Mouse (Mus musculus) intestine, postnatal 0 days (tissue): ENCODE measurements around the gene Zfp524. TPM values are rescaled to one million over a fixed set of nuclear protein-coding genes. Genes with fewer than 3 reads are reported as not detected.
"Not testable (repeated sequence)": the region's sequence is repeated elsewhere in the genome, so short reads cannot be mapped to it uniquely, and the experiment has no call there.

Experiments
- ATAC-seq: fragments of 200-750 bp; cut with Nextera tagmentation; 2 replicates; pipeline ENCODE4 v1.8.0; 2017; ENCODE audit warnings: mild to moderate bottlenecking, moderate TSS enrichment, moderate library complexity
- H3K27ac ChIP-seq: fragments of 300-500 bp; sonication (generic); 2 replicates; pipeline ENCODE4 v1.5.1; 2014; ENCODE audit warnings: mild to moderate bottlenecking, low read depth, low read length, moderate library complexity
- H3K27me3 ChIP-seq: fragments of 300-500 bp; sonication (generic); replicated peaks from 2 replicates; pipeline ENCODE4 v1.6.1; 2014; ENCODE audit warnings: low read length, mixed read lengths; ENCODE audit not compliant: control insufficient read depth, insufficient read depth
- H3K36me3 ChIP-seq: fragments of 300-500 bp; sonication (generic); 2 replicates; pipeline ENCODE4 v1.6.1; 2014; ENCODE audit warnings: mild to moderate bottlenecking, moderate library complexity; ENCODE audit not compliant: control insufficient read depth, insufficient read depth
- H3K4me1 ChIP-seq: fragments of 300-500 bp; sonication (generic); replicated peaks from 2 replicates; pipeline ENCODE4 v1.6.1; 2014; ENCODE audit warnings: antibody characterized with exemption, low read length, mixed read lengths; ENCODE audit not compliant: control insufficient read depth, insufficient read depth
- H3K4me2 ChIP-seq: fragments of 300-500 bp; sonication (generic); replicated peaks from 2 replicates; pipeline ENCODE4 v1.6.1; 2014; ENCODE audit warnings: low read depth, mild to moderate bottlenecking, moderate library complexity
- H3K4me3 ChIP-seq: fragments of 300-500 bp; sonication (generic); 2 replicates; pipeline ENCODE4 v1.5.1; 2014; ENCODE audit warnings: low read depth, low read length
- H3K9ac ChIP-seq: fragments of 300-500 bp; sonication (generic); 2 replicates; pipeline ENCODE4 v1.6.1; 2014; ENCODE audit warnings: mild to moderate bottlenecking, low read depth, low read length
- H3K9me3 ChIP-seq: fragments of 300-500 bp; sonication (generic); 2 replicates; pipeline ENCODE4 v1.6.1; 2016; ENCODE audit warnings: mixed run types; ENCODE audit not compliant: control insufficient read depth
- CTCF ChIP-seq: sonication (generic); IDR thresholded peaks from 2 replicates; pipeline ENCODE4 v1.5.1; 2016; ENCODE audit warnings: low read depth, mild to moderate bottlenecking, control low read depth, antibody characterized with exemption, moderate library complexity
- WGBS: fragments of 180-500 bp; shearing (Covaris S2); extraction: QIAGEN DNeasy Blood & Tissue Kit; methylation state at CpG from one replicate; pipeline ENCODE4 v1.1.7; 2014; 5-methylcytosine and 5-hydroxymethylcytosine counted together
- polyA plus RNA-seq: library from polyadenylated mRNA; unstranded; fragments of >200 nt; fragmentation: Nextera tagmentation; extraction: Ambion mirVana; gene quantifications from 2 replicates; pipeline ENCODE4 v1.2.1, GENCODE M21; 2015

Gene Zfp524
- polyA plus RNA-seq, 1 experiment from 2014 or later: 21.9 TPM

DNA sequence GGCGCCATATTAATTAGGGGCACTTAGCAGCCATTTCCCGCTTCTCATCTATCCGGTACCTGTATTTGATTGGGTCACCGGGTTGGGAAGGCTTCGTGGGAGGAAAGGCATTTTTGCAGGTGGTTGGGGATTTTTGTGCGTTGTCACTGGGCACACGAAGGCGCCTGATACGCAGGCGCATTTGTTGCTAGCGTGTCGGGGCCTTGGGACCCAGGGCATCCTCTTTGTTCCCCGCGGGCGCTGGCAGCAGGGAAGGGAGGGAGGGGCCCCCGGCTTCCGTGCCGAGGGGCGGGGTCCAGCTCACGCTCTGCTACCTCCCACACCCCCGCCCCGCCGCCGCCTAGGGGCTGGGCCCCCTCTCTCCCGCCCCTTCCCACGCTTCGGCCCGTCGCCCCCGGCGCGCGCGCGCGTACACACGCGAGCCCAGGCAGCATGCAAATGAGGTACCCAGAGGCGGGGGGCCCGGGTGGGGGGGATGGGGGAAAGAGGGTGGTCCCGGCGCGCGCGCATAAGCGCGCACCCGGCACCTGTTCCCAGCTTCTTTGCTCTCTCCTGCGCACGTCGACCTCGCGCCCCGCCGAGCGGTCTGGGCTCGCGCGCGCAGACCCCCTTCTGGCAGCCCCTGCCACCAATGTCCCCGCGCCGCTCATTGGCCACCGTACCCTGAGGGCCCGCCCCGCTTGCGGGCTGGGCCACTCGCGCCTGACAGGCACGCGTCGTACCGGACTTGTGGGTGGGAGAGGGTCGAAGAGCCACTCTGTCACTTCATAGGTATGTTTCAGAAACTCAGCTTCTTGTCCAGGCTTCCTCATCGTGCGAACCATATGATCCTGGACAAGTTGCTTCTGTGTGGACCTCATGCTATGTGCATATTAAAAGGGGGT is 1.1 kb downstream of the Zfp524 start, which contains the start of gene Gm44973:
Gm44973 (plus strand) TSS at position 379 of the 884 bp plus-strand sequence.
- TF ChIP-seq CTCF: no peak
- peak within 1 kb of the TSS; percentile 83 for H3K9ac ChIP-seq
- peak; percentile 75 for ATAC-seq
- H3K9me3 ChIP-seq: no peaks in the 10 kb centered on the region
- WGBS: under 1% methylated on average over 47 of the region's 76 CpGs
- peaks cover 3% of the 10 kb centered on the region; the same call in 1 of the 2 replicates for H3K4me1 ChIP-seq
- peak within 1 kb of the TSS; percentile 82 for H3K4me2 ChIP-seq
- H3K27ac ChIP-seq: peak within 1 kb of the TSS; percentile 100
- H3K27me3 ChIP-seq: no peaks in the 10 kb centered on the region
- peaks cover 35% of the 10 kb centered on the region for H3K36me3 ChIP-seq
- peak within 1 kb of the TSS; percentile 60 for H3K4me3 ChIP-seq

DNA sequence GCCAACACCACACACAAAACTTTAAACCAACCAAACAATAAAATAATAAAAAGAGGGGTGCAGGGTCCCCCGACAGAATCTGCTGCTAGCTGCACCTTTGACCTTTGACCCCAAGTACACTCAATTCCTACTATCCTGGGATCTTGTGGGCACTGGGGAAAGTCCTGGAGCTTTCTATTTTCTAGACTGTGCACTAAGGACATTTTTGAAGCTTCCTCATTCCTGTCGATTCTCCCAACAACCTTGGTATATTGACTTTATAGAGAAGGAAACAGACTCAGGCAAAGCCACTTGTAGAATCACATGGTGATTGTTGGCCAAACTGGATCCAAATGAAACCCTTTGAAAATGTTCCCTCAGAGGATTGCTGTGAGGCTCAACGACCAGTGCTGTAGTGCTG is 1.8 kb downstream of the Zfp524 start:
- H3K27ac ChIP-seq: peak overlapping the region; percentile 100
- no peaks in the 10 kb centered on the region for H3K27me3 ChIP-seq
- peak overlapping the region; percentile 83; the same call in 1 of the 2 replicates for H3K9ac ChIP-seq
- H3K4me3 ChIP-seq: peak overlapping the region; percentile 60
- WGBS: 29% methylated on average over 3 of the region's 3 CpGs
- H3K4me2 ChIP-seq: peak overlapping the region; percentile 82
- TF ChIP-seq CTCF: no peak
- H3K9me3 ChIP-seq: no peaks in the 10 kb centered on the region
- peak; percentile 22 for ATAC-seq
- H3K36me3 ChIP-seq: peaks cover 28% of the 10 kb centered on the region
- H3K4me1 ChIP-seq: peaks cover 3% of the 10 kb centered on the region; the same call in 1 of the 2 replicates

DNA sequence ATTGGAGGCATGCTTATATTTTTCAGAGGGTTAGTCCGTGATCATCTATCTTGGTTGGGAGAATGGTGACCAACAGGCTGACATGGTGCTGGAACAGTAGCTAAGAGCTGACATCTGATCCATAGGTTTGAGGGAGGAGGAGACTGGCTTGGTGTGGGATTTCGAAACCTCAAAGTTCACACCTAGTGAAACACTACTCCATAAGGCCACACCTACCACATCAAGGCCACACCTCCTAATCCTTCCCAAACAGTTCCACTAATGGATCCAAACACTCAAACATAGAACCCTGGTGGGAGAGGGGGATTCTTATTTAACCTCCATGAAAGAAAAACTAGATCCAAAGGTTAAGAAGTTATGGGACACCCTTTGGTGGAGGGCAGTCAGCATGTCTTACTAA is 2.7 kb downstream of the Zfp524 start:
- no peak overlapping the region for H3K4me3 ChIP-seq

DNA sequence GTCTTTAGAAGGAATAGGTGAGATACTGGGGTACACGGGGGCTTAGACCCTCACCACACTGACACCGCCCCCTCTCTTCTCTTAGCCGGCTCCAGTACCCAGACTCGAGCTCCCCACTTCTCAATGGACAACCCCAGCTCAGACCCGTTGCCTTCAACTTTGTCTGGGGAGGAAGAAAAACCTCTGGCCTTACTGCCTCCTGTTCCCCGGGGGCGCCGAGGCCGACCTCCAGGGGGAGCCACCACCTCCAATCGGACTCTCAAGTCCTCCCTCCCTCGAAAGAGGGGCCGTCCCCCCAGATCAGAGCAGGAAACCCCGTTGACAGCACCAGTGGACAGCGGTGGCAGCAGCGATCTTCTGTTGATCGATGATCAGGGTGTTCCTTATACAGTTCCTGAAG is 3.1 kb downstream of the Zfp524 start:
- 94% methylated on average over 16 of the region's 16 CpGs for WGBS
- Histone ChIP-seq H3K4me1 (peaks cover 3% of the 10 kb centered on the region; the same call in 1 of the 2 replicates), H3K27me3 (no peaks in the 10 kb centered on the region), H3K9me3 (no peaks in the 10 kb centered on the region), H3K27ac (no peak overlapping the region), H3K4me3 (no peak overlapping the region), H3K9ac (no peak overlapping the region), H3K4me2 (no peak overlapping the region), H3K36me3 (peaks cover 15% of the 10 kb centered on the region)
- TF ChIP-seq CTCF: peak; percentile 40
- ATAC-seq: no peak

More for the DNA sequence above, 2.7 kb downstream of the Zfp524 start:
- Histone ChIP-seq H3K36me3 (peaks cover 19% of the 10 kb centered on the region), H3K4me1 (peaks cover 3% of the 10 kb centered on the region; the same call in 1 of the 2 replicates), H3K4me2 (no peak overlapping the region), H3K27ac (no peak overlapping the region), H3K9me3 (no peaks in the 10 kb centered on the region), H3K27me3 (no peaks in the 10 kb centered on the region), H3K9ac (no peak overlapping the region)
- WGBS: 96% methylated on average over 2 of the region's 2 CpGs
- no peak for TF ChIP-seq CTCF
- no peak for ATAC-seq

DNA sequence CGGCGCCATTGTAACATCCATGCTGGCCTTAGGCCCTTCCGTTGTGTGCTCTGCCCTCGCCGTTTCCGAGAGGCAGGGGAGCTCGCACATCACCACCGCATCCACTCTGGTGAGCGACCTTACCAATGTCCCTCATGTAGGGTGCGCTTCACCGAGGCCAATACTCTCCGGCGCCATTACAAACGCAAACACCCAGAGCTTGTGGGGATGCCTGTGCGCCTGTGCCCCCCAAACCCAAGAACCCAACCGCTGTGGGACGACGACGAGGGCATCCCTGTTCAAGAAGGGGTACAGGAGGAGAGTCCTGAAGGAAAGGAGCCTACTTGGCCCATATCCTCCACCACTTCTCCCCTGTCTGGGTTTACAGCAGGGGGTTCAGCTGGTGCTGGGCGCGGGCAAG is 3.7 kb downstream of the Zfp524 start:
- H3K4me2 ChIP-seq: no peak overlapping the region
- H3K9me3 ChIP-seq: no peaks in the 10 kb centered on the region
- no peak for ATAC-seq
- peaks cover 10% of the 10 kb centered on the region; the same call in 1 of the 2 replicates for H3K36me3 ChIP-seq
- H3K27ac ChIP-seq: no peak overlapping the region
- no peak overlapping the region for H3K4me3 ChIP-seq
- no peak for TF ChIP-seq CTCF
- no peak overlapping the region for H3K9ac ChIP-seq
- H3K4me1 ChIP-seq: peaks cover 3% of the 10 kb centered on the region; the same call in 1 of the 2 replicates
- WGBS: 96% methylated on average over 21 of the region's 21 CpGs
- H3K27me3 ChIP-seq: no peaks in the 10 kb centered on the region

DNA sequence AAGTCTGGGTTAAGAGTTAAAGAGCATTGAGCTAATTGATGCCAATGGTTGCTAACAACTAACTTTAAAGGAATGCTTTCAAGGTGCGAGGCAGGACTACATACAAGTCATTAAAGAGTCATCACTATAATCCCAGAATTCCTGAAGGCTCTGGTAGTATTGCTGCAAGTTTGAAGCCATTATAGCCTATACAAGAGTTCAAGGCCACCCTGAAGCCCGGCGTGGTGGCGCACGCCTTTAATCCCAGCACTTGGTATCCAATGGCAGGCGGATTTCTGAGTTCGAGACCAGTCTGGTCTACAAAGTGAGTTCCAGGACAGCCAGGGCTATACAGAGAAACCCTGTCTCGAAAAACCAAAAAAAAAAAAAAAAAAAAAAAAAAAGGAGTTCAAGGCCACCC is 5.4 kb downstream of the Zfp524 start:
- H3K4me2 ChIP-seq: peak overlapping the region; percentile 75
- 22% methylated on average over 8 of the region's 8 CpGs for WGBS
- peak overlapping the region; percentile 88 for H3K4me3 ChIP-seq
- H3K27me3 ChIP-seq, H3K9ac ChIP-seq, ATAC-seq, H3K9me3 ChIP-seq, H3K4me1 ChIP-seq: not testable (repeated sequence)
- H3K36me3 ChIP-seq: peaks cover 20% of the 10 kb centered on the region; the same call in 1 of the 2 replicates
- H3K27ac ChIP-seq: peak overlapping the region; percentile 95
